Mouse (Mus musculus) kidney, embryonic 14.5 days (tissue): ENCODE data around the gene Glrx. TPM values are rescaled to one million over a fixed set of nuclear protein-coding genes. Genes with fewer than 3 reads are reported as not detected.
"Not testable (repeated sequence)": the region's sequence is repeated elsewhere in the genome, so short reads cannot be mapped to it uniquely, and the experiment has no call there.

Experiments used
- ATAC-seq: fragments of 200-750 bp; cut with Nextera tagmentation; 2 replicates; pipeline ENCODE4 v1.8.0; 2017; ENCODE audit warnings: moderate number of reproducible peaks, mild to moderate bottlenecking, moderate TSS enrichment, moderate library complexity; ENCODE audit not compliant: low FRiP score, low TSS enrichment
- H3K27ac ChIP-seq: fragments of 300-500 bp; sonication (generic); 2 replicates; pipeline ENCODE4 v1.5.1; 2014; ENCODE audit warnings: low read depth, mild to moderate bottlenecking, low read length, moderate library complexity, mixed read lengths
- H3K27me3 ChIP-seq: fragments of 300-500 bp; sonication (generic); 2 replicates; pipeline ENCODE4 v1.6.1; 2014; ENCODE audit warnings: mild to moderate bottlenecking, low read length; ENCODE audit not compliant: control insufficient read depth, insufficient read depth
- H3K36me3 ChIP-seq: fragments of 300-500 bp; sonication (generic); 2 replicates; pipeline ENCODE4 v1.6.1; 2014; ENCODE audit warnings: low read length, mixed read lengths; ENCODE audit not compliant: control insufficient read depth, insufficient read depth
- H3K4me1 ChIP-seq: fragments of 300-500 bp; sonication (generic); 2 replicates; pipeline ENCODE4 v1.6.1; 2014; ENCODE audit warnings: low read length, mixed read lengths; ENCODE audit not compliant: control insufficient read depth, insufficient read depth
- H3K4me2 ChIP-seq: fragments of 300-500 bp; sonication (generic); replicated peaks from 2 replicates; pipeline ENCODE4 v1.6.1; 2014; ENCODE audit warnings: low read depth, mild to moderate bottlenecking, low read length
- H3K4me3 ChIP-seq: fragments of 300-500 bp; sonication (generic); 2 replicates; pipeline ENCODE4 v1.5.1; 2014; ENCODE audit warnings: mild to moderate bottlenecking, low read length
- H3K9ac ChIP-seq: fragments of 300-500 bp; sonication (generic); 2 replicates; pipeline ENCODE4 v1.6.1; 2014; ENCODE audit warnings: low read depth, mild to moderate bottlenecking, low read length, moderate library complexity
- H3K9me3 ChIP-seq: fragments of 300-500 bp; sonication (generic); 2 replicates; pipeline ENCODE4 v1.6.1; 2016; ENCODE audit warnings: low read length; ENCODE audit not compliant: control insufficient read depth
- WGBS: fragments of 180-500 bp; shearing (Covaris S2); extraction: QIAGEN DNeasy Blood & Tissue Kit; methylation state at CpG from one replicate; pipeline ENCODE4 v1.1.7; 2014; 5-methylcytosine and 5-hydroxymethylcytosine counted together
- polyA plus RNA-seq: library from polyadenylated mRNA; unstranded; fragments of >200 nt; fragmentation: Nextera tagmentation; extraction: Ambion mirVana; gene quantifications from 2 replicates; pipeline ENCODE4 v1.2.1, GENCODE M21; 2014

Glrx gene
- polyA plus RNA-seq, 1 experiment from 2014 or later: 36.4 TPM

DNA sequence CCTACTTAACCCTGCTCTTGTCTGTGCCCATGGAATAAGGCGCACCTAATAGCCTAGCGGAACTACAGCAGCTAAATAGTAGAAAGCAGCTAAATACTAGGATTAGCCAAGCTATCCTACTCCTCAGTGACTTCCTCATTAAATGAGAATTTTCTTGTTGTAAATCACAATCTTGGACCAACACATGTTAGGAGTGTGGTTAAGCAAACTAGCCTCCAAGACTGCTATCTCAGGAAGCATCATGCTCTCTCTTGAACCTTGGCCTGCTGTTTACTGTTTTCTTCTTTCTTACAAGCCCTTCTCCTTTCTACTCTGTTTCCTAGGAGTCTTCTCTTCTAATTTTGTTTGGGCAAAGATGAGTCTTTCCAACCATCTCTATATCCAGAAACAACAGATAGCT lies 22.5 kb upstream of the Glrx start:
- Histone ChIP-seq H3K9ac (no peak overlapping the region), H3K4me3 (no peak overlapping the region), H3K36me3 (no peaks in the 10 kb centered on the region), H3K27me3 (no peaks in the 10 kb centered on the region), H3K4me2 (no peak overlapping the region), H3K4me1 (no peaks in the 10 kb centered on the region), H3K9me3 (no peaks in the 10 kb centered on the region), H3K27ac (no peak overlapping the region)
- ATAC-seq: no peak
- WGBS: 95% methylated on average over 2 of the region's 2 CpGs

GRCm38 (mm10) chr13:75818486-75818885 lies 21.2 kb upstream of the Glrx start:
- no peaks in the 10 kb centered on the region for H3K4me1 ChIP-seq
- ATAC-seq: no peak
- H3K27me3 ChIP-seq: no peaks in the 10 kb centered on the region
- H3K9ac ChIP-seq: no peak overlapping the region
- no peak overlapping the region for H3K4me3 ChIP-seq
- no peaks in the 10 kb centered on the region for H3K36me3 ChIP-seq
- H3K9me3 ChIP-seq: no peaks in the 10 kb centered on the region
- no peak overlapping the region for H3K27ac ChIP-seq
- H3K4me2 ChIP-seq: no peak overlapping the region
- WGBS: 65% methylated on average over 3 of the region's 3 CpGs

- Histone ChIP-seq H3K27me3 (no peaks in the 10 kb centered on the region), H3K4me3 (no peak overlapping the region), H3K9me3 (no peaks in the 10 kb centered on the region), H3K4me2 (no peak overlapping the region), H3K9ac (no peak overlapping the region), H3K36me3 (no peaks in the 10 kb centered on the region), H3K27ac (no peak overlapping the region), H3K4me1 (no peaks in the 10 kb centered on the region)
- no peak for ATAC-seq
- WGBS: 80% methylated on average over 3 of the region's 3 CpGs
These were observed 20.5 kb upstream of the Glrx start for GRCm38 (mm10) chr13:75818945-75819706.

DNA sequence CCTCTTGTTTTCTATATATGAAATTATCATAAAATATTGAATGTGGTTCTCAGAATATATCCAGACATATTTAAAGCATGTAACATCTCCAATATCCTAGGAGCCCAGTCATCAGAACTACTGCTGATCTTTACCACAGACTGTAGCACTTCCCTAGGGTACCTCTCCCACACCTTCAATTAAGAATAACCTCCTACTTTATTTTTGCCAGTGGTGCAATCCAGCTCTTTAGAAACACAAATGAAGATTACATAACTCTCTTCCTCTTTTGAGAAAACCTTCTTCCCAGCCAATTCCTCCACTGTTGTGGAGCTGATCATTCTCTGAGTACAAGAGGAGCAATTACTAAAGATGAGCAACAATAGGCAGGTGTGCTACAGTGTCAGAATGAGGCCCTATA lies 19.8 kb upstream of the Glrx start:
- no peaks in the 10 kb centered on the region for H3K4me1 ChIP-seq
- H3K27me3 ChIP-seq: no peaks in the 10 kb centered on the region
- H3K4me2 ChIP-seq: no peak overlapping the region
- no peak for ATAC-seq
- no peak overlapping the region for H3K9ac ChIP-seq
- H3K36me3 ChIP-seq: no peaks in the 10 kb centered on the region
- H3K27ac ChIP-seq: no peak overlapping the region
- no peaks in the 10 kb centered on the region for H3K9me3 ChIP-seq
- H3K4me3 ChIP-seq: no peak overlapping the region

DNA sequence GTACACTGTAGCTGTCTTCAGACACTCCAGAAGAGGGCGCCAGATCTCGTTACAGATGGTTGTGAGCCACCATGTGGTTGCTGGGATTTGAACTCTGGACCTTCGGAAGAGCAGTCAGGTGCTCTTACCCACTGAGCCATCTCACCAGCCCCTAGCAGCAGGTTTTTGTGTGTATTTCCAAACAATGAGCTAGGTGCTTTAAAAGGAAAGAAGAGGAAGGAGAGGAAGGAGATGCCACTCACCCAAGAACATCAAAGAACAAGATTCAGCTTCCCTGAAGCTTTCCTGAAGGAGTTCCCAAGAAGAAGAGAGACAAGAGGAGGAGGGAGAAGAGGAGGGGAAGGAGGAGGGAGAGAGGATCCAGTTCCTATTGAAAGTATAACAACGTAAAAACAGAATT lies 17.3 kb upstream of the Glrx start:
- H3K27me3 ChIP-seq, H3K4me2 ChIP-seq, ATAC-seq, H3K9me3 ChIP-seq, H3K36me3 ChIP-seq, H3K4me3 ChIP-seq, H3K9ac ChIP-seq, H3K4me1 ChIP-seq, H3K27ac ChIP-seq: not testable (repeated sequence)
- 81% methylated on average over 3 of the region's 4 CpGs for WGBS

DNA sequence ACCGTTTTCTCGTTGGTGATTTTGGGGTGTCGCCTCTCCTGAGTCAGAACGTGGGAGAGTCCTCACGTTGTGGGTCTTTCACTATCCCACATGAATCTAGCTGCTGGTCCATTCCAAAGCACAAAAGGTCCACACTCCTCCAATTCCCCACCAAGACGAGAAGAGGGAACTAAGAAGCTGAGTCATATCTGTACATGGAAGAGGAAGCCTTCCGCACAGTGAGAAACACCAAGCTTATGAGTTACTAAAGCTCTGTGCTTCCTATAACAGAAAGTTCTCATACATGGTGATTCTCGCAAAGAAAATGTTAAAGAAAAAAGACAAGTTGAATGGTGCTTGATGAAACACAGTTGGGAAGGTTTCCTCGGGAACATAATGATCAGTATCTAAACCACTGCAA lies 16.5 kb upstream of the Glrx start:
- Histone ChIP-seq H3K9me3 (no peaks in the 10 kb centered on the region), H3K27ac (no peak overlapping the region), H3K4me2 (no peak overlapping the region), H3K36me3 (no peaks in the 10 kb centered on the region), H3K27me3 (no peaks in the 10 kb centered on the region), H3K4me3 (no peak overlapping the region), H3K9ac (no peak overlapping the region), H3K4me1 (no peaks in the 10 kb centered on the region)
- WGBS: 88% methylated on average over 8 of the region's 9 CpGs
- no peak for ATAC-seq

- WGBS: 81% methylated on average over 5 of the region's 5 CpGs
- ATAC-seq: no peak
- Histone ChIP-seq H3K9ac (no peak overlapping the region), H3K27me3 (no peaks in the 10 kb centered on the region), H3K4me3 (no peak overlapping the region), H3K9me3 (no peaks in the 10 kb centered on the region), H3K4me2 (no peak overlapping the region), H3K27ac (no peak overlapping the region), H3K36me3 (no peaks in the 10 kb centered on the region), H3K4me1 (no peaks in the 10 kb centered on the region)
These were observed 14.9 kb upstream of the Glrx start for GRCm38 (mm10) chr13:75824611-75825319.

DNA sequence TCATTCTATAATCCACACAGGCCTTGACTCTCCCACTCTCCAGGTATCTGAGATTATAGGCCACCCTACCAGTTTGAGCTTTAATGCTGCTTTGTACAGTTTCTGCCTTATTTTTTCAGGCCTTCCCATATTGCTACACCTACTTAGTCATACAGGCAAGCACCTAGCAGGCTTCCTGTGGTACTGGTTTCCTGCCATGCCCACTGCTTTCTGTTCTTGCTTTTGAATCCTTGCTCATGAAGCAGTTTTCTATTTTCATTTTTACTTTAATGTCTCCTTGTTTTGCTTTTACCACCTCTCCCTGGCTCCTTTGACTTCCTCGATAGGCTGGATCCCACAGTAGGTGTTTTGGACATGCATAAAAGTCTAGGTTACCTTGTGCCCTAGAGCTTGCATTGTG lies 14.3 kb upstream of the Glrx start:
- 100% methylated on average over 1 of the region's 1 CpGs for WGBS
- no peak for ATAC-seq
- no peaks in the 10 kb centered on the region for H3K4me1 ChIP-seq
- H3K36me3 ChIP-seq: no peaks in the 10 kb centered on the region
- H3K9ac ChIP-seq: no peak overlapping the region
- no peak overlapping the region for H3K4me2 ChIP-seq
- H3K4me3 ChIP-seq: no peak overlapping the region
- H3K9me3 ChIP-seq: no peaks in the 10 kb centered on the region
- no peak overlapping the region for H3K27ac ChIP-seq
- H3K27me3 ChIP-seq: no peaks in the 10 kb centered on the region

DNA sequence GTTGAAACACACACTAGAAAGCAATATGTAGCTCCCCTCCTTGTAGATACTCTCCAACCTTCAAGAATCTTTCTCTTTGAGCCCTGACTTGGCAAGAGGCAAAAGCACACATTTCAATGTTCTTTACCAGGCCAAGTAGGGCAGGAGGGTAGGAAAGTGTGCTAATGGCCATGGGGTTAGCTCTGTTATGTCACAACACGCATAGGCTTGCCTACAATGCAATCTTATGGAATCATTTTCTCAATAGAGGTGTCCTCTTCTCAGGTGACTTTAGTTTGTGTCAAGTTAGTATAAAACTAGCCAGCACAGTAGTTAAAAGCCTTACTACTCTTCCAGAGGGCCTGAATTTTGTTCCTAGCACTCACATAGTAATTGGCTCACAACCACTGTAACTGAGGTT lies 9.0 kb upstream of the Glrx start:
- 88% methylated on average over 1 of the region's 1 CpGs for WGBS
- Histone ChIP-seq H3K36me3 (no peaks in the 10 kb centered on the region), H3K9me3 (no peaks in the 10 kb centered on the region), H3K27me3 (no peaks in the 10 kb centered on the region), H3K4me3 (no peak overlapping the region), H3K4me1 (no peaks in the 10 kb centered on the region), H3K4me2 (no peak overlapping the region), H3K9ac (no peak overlapping the region), H3K27ac (no peak overlapping the region)
- ATAC-seq: no peak
